Mouse (Mus musculus): ENCODE measurements at regions not wholly inside any gene's neighbourhood (a gene's known extent, or its start where the extent isn't known, plus 50 kb on each side); places are given as distances from the start of the nearest gene placed in this dataset.

- WGBS (ENCODE audit: insufficient replicate concordance), result 70% methylated on average over 5 of the region's 5 CpGs
- Histone ChIP-seq H3K4me1 (ENCODE audit: control insufficient read depth, insufficient read depth, low read length) (no peaks in the 10 kb centered on the region; the same call in 1 of the 2 replicates), H3K27me3 (ENCODE audit: control insufficient read depth, insufficient read depth, low read length) (no peaks in the 10 kb centered on the region), H3K36me3 (ENCODE audit: control insufficient read depth, insufficient read depth, low read length) (no peaks in the 10 kb centered on the region), H3K9ac (ENCODE audit: low read depth, low read length) (no peak overlapping the region), H3K4me2 (no peak overlapping the region), H3K27ac (ENCODE audit: low read depth, low read length) (no peak overlapping the region), H3K9me3 (replicated peaks; ENCODE audit: control insufficient read depth, low read length) (no peaks in the 10 kb centered on the region), H3K4me3 (ENCODE audit: low read depth, low read length) (no peak overlapping the region)
- no peak for ATAC-seq (replicated peaks; ENCODE audit: insufficient number of reproducible peaks, low FRiP score, low TSS enrichment)
Observed at GRCm38 (mm10) chr4:11869721-11870120, 111.3 kb downstream of the Gm10604 start.

GRCm38 (mm10) chr4:11868565-11868964 is 112.5 kb downstream of the Gm10604 start:
- Histone ChIP-seq H3K27me3 (ENCODE audit: control insufficient read depth, insufficient read depth, low read length) (no peaks in the 10 kb centered on the region), H3K4me1 (ENCODE audit: control insufficient read depth, insufficient read depth, low read length) (no peaks in the 10 kb centered on the region; the same call in 1 of the 2 replicates), H3K4me3 (ENCODE audit: low read depth, low read length) (no peak overlapping the region), H3K9me3 (replicated peaks; ENCODE audit: control insufficient read depth, low read length) (no peaks in the 10 kb centered on the region), H3K9ac (ENCODE audit: low read depth, low read length) (no peak overlapping the region), H3K36me3 (ENCODE audit: control insufficient read depth, insufficient read depth, low read length) (no peaks in the 10 kb centered on the region), H3K4me2 (no peak overlapping the region), H3K27ac (ENCODE audit: low read depth, low read length) (no peak overlapping the region)
- 68% methylated on average over 1 of the region's 1 CpGs for WGBS (ENCODE audit: insufficient replicate concordance)
- no peak for ATAC-seq (replicated peaks; ENCODE audit: insufficient number of reproducible peaks, low FRiP score, low TSS enrichment)
